Mouse (Mus musculus): ENCODE data around the gene Ldlrad1. TPM values are rescaled to one million over a fixed set of nuclear protein-coding genes. Genes with fewer than 3 reads are reported as not detected.

The Ldlrad1 gene
- polyA plus RNA-seq (2014; fragmentation: Illumina TruSeq; extraction: RNeasy Lipid Tissue Mini Kit (QIAGEN cat#74804); ENCODE audit: insufficient read depth, low read depth, low replicate concordance) = 10.0 TPM

DNA sequence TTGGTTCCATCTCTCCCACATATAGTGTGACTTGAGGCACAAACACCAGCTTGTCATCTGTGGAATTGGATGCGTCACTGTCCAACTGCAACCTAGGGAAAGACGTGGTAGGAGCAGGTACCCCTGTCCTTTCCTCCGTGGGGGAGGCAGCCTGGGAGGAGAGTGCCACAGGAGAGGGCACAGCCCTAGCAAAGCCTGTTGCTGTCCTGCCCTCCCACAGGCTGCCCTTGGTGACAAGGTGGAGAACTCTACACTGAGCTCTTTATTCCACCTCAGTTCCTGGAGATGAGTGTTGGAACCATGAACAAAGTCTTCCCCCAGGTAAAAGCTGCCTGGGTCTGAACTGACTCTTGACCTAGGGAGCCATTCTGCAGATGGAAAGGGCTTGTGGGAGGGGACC, at the start of gene Ldlrad1:
Gene Ldlrad1 (plus strand): TSS at position 301 of the 400 bp plus-strand sequence.

DNA sequence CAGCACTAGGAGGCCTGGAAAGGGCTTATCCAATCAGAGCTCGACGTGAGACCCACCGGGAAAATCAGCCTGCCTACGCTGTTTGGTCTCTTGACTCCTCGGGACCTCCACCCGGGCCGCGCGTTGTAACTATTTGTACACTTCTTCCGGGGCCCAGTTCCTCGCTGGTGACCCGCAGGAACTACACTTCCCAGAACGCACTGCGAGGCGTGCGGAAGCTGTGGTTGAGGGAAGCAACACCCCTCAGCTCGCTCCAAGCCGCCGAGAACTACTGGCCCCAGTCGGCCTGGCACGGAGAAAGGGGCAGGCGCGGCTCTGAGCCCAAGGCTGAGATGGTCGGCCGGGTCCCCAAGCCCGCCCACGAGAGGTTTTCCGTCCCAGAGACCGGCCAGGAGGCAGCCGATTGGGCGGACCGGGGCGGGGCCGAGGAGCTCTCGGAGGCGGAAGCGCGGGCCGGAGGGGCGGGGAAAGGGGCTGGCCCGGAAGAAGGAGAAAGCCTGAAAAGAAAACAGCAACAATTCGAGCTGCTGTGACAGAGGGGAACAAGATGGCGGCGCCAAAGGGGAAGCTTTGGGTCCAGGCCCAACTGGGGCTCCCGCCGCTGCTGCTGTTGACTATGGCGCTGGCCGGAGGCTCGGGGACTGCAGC, 30.7 kb upstream of the Ldlrad1 start, which contains the start of gene Tmem59:
Gene Tmem59 (plus strand): TSS at position 218 of the 648 bp plus-strand sequence.

DNA sequence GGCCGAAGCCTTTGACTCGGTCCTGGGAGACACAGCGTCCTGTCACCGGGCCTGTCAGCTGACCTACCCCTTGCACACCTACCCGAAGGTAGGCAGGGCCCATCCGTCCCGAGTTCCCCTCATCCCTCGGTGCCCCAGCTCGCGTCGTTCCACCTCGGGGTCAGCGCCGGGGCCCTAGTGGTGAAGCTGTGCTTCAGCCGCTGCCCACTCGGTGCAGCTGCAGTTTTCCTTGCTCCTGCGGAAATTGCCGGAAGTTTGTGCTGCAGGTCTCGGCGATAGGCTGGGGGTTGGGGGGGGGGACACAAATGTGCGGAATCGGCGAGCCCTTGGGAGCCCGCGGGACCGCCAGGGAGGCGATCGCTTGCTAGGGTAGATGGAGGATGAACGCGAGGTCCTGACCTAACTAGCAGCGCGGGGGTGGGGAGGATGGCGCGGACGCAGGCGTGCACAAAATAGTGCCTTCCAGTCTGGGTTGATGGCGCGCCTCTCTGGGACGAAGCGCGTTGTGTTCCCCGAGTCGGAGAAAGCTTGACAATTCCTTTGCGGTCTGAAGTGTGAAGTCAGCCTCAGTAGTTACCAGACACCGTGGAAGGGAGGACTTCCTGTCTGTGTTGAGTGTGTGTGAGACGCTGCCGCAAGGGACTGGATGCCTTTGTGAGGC, 30.0 kb upstream of the Ldlrad1 start, which contains the start of gene Tceanc2:
Gene Tceanc2 (minus strand): TSS at position 287 of the 661 bp plus-strand sequence.

DNA sequence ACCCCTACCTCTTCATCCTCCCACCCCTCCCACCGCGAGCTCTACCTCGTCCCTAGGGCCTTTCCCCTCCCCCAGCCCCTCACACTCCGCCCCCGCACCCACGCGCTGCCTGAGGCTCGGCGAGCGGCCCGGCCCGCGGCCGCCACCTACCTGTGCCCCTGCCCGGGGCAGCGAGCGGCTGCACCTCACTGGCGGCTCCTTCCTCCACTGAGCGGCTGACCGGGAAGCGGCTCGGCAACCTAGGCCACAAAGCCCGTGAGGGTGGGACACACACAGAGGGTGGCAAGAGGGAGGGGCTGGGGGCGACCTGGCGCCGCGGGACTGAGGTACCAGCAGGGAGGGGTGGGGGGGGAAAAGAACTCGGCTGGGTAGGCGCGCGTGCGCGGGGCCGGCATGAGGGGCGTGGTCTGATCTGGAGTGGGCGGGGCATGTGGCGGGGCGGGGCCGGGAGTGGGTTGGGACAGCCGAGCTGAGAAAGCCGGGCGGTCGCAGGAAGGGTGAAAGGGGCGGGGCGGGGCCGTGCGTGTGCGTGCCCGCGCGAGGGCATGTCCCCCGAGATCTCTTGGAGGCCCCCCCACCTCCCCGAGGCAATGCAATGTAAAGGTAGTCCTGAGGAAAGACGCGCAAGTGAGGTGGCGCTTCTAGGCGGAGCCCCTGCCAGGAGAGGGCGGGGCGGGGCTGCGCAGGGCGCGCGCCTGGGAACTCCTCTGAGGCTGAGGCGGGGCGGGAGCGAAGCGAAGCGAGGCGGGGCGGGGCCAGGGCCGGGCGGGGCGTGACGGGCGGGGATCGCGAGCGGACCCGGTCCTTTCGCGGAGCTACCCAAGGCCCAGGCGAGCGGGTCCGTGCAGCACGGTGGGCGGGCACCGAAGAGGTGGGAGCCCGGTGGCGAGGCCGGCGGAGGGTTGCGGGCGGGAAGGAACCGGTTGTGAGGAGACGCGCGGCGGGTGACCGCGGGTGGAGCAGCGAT, 44.4 kb downstream of the Ldlrad1 start, which contains the start of the genes Lrrc42 and Hspb11:
Gene Lrrc42 (minus strand): TSS at position 408 of the 967 bp plus-strand sequence.
Gene Hspb11 (plus strand): TSS at position 469 of the 967 bp plus-strand sequence.

Other genes starting within 250 kb of the Ldlrad1 start
- 35.0 TPM for gene Mrpl37, start 142.3 kb upstream of the Ldlrad1 start, polyA plus RNA-seq (2014; fragmentation: Illumina TruSeq; extraction: RNeasy Lipid Tissue Mini Kit (QIAGEN cat#74804); ENCODE audit: insufficient read depth, low read depth, low replicate concordance)
- 7.2 TPM for gene Cyb5rl, start 142.2 kb upstream of the Ldlrad1 start, polyA plus RNA-seq (2014; fragmentation: Illumina TruSeq; extraction: RNeasy Lipid Tissue Mini Kit (QIAGEN cat#74804); ENCODE audit: insufficient read depth, low read depth, low replicate concordance)
- not detected for gene Cdcp2, start 112.3 kb upstream of the Ldlrad1 start, polyA plus RNA-seq (2014; fragmentation: Illumina TruSeq; extraction: RNeasy Lipid Tissue Mini Kit (QIAGEN cat#74804); ENCODE audit: insufficient read depth, low read depth, low replicate concordance)
- 358 TPM for gene Tmem59, start 30.8 kb upstream of the Ldlrad1 start, polyA plus RNA-seq (2014; fragmentation: Illumina TruSeq; extraction: RNeasy Lipid Tissue Mini Kit (QIAGEN cat#74804); ENCODE audit: insufficient read depth, low read depth, low replicate concordance)
- 11.5 TPM for gene Tceanc2, start 30.1 kb upstream of the Ldlrad1 start, polyA plus RNA-seq (2014; fragmentation: Illumina TruSeq; extraction: RNeasy Lipid Tissue Mini Kit (QIAGEN cat#74804); ENCODE audit: insufficient read depth, low read depth, low replicate concordance)
- gene Lrrc42, start 44.4 kb downstream of the Ldlrad1 start, polyA plus RNA-seq (2014; fragmentation: Illumina TruSeq; extraction: RNeasy Lipid Tissue Mini Kit (QIAGEN cat#74804); ENCODE audit: insufficient read depth, low read depth, low replicate concordance) = 17.8 TPM
- gene Hspb11, start 44.4 kb downstream of the Ldlrad1 start, polyA plus RNA-seq (2014; fragmentation: Illumina TruSeq; extraction: RNeasy Lipid Tissue Mini Kit (QIAGEN cat#74804); ENCODE audit: insufficient read depth, low read depth, low replicate concordance) = 35.7 TPM
- 0.45 TPM for gene Dio1, start 98.0 kb downstream of the Ldlrad1 start, polyA plus RNA-seq (2014; fragmentation: Illumina TruSeq; extraction: RNeasy Lipid Tissue Mini Kit (QIAGEN cat#74804); ENCODE audit: insufficient read depth, low read depth, low replicate concordance)
- 49.5 TPM for gene Yipf1, start 105.2 kb downstream of the Ldlrad1 start, polyA plus RNA-seq (2014; fragmentation: Illumina TruSeq; extraction: RNeasy Lipid Tissue Mini Kit (QIAGEN cat#74804); ENCODE audit: insufficient read depth, low read depth, low replicate concordance)
- 2.3 TPM for gene Ndc1, start 158.6 kb downstream of the Ldlrad1 start, polyA plus RNA-seq (2014; fragmentation: Illumina TruSeq; extraction: RNeasy Lipid Tissue Mini Kit (QIAGEN cat#74804); ENCODE audit: insufficient read depth, low read depth, low replicate concordance)
- not detected for gene Glis1, start 225.4 kb downstream of the Ldlrad1 start, polyA plus RNA-seq (2014; fragmentation: Illumina TruSeq; extraction: RNeasy Lipid Tissue Mini Kit (QIAGEN cat#74804); ENCODE audit: insufficient read depth, low read depth, low replicate concordance)

All from lung, adult 10 weeks (tissue).